Mouse (Mus musculus) midbrain, embryonic 11.5 days (tissue): ENCODE measurements at regions not wholly inside any gene's neighbourhood (a gene's known extent, or its start where the extent isn't known, plus 50 kb on each side); places are given as distances from the start of the nearest gene placed in this dataset.

Experiments used
- ATAC-seq: fragments of 200-750 bp; cut with Nextera tagmentation; 2 replicates; pipeline ENCODE4 v1.8.0; 2017; ENCODE audit warnings: moderate TSS enrichment, moderate library complexity; ENCODE audit not compliant: low FRiP score
- DNase-seq: peaks from one replicate; pipeline ENCODE4 v3.0.0; 2015; ENCODE audit warnings: low spot score; ENCODE audit errors: missing footprints
- H3K27ac ChIP-seq: fragments of 300-500 bp; sonication (generic); 2 replicates; pipeline ENCODE4 v1.5.1; 2014; ENCODE audit warnings: low read depth, low read length
- H3K27me3 ChIP-seq: fragments of 300-500 bp; sonication (generic); 2 replicates; pipeline ENCODE4 v1.6.1; 2014; ENCODE audit warnings: mild to moderate bottlenecking, low read length, moderate library complexity, mixed read lengths; ENCODE audit not compliant: control insufficient read depth, insufficient read depth
- H3K36me3 ChIP-seq: fragments of 300-500 bp; sonication (generic); 2 replicates; pipeline ENCODE4 v1.6.1; 2014; ENCODE audit warnings: mild to moderate bottlenecking, low read length, moderate library complexity, mixed read lengths; ENCODE audit not compliant: control insufficient read depth, insufficient read depth
- H3K4me1 ChIP-seq: fragments of 300-500 bp; sonication (generic); 2 replicates; pipeline ENCODE4 v1.6.1; 2014; ENCODE audit warnings: low read length; ENCODE audit not compliant: control insufficient read depth, insufficient read depth
- H3K4me2 ChIP-seq: fragments of 300-500 bp; sonication (generic); 2 replicates; pipeline ENCODE4 v1.6.1; 2014; ENCODE audit warnings: mild to moderate bottlenecking, moderate library complexity
- H3K4me3 ChIP-seq: fragments of 300-500 bp; sonication (generic); 2 replicates; pipeline ENCODE4 v1.5.1; 2014; ENCODE audit warnings: low read depth, low read length
- H3K9ac ChIP-seq: fragments of 300-500 bp; sonication (generic); 2 replicates; pipeline ENCODE4 v1.6.1; 2014; ENCODE audit warnings: low read length
- H3K9me3 ChIP-seq: fragments of 300-500 bp; sonication (generic); 2 replicates; pipeline ENCODE4 v1.6.1; 2016; ENCODE audit warnings: low read length; ENCODE audit not compliant: control insufficient read depth
- WGBS: fragments of 180-500 bp; shearing (Covaris S2); extraction: QIAGEN DNeasy Blood & Tissue Kit; methylation state at CpG from one replicate; pipeline ENCODE4 v1.1.7; 2014; 5-methylcytosine and 5-hydroxymethylcytosine counted together

GRCm38 (mm10) chr8:36319314-36319959 lies 553.8 kb downstream of the Gm19410 start:
- 70% methylated on average over 7 of the region's 7 CpGs for WGBS
- DNase-seq, result peak; percentile 67
- no peak for ATAC-seq
- Histone ChIP-seq H3K4me2 (no peak overlapping the region), H3K36me3 (no peaks in the 10 kb centered on the region), H3K27ac (no peak overlapping the region), H3K4me1 (no peaks in the 10 kb centered on the region), H3K27me3 (no peaks in the 10 kb centered on the region), H3K4me3 (no peak overlapping the region), H3K9ac (no peak overlapping the region), H3K9me3 (no peaks in the 10 kb centered on the region)

GRCm38 (mm10) chr8:36322125-36322524 lies 556.5 kb downstream of the Gm19410 start:
- no peak overlapping the region for H3K4me2 ChIP-seq
- no peaks in the 10 kb centered on the region for H3K9me3 ChIP-seq
- ATAC-seq, result no peak
- H3K27ac ChIP-seq, result no peak overlapping the region
- no peak overlapping the region for H3K9ac ChIP-seq
- DNase-seq, result no peak
- WGBS, result 87% methylated on average over 8 of the region's 8 CpGs
- no peaks in the 10 kb centered on the region for H3K4me1 ChIP-seq
- H3K27me3 ChIP-seq, result no peaks in the 10 kb centered on the region
- H3K4me3 ChIP-seq, result no peak overlapping the region
- no peaks in the 10 kb centered on the region for H3K36me3 ChIP-seq

GRCm38 (mm10) chr8:36322578-36322977 lies 557.0 kb downstream of the Gm19410 start:
- no peak overlapping the region for H3K4me3 ChIP-seq
- ATAC-seq (no peak), DNase-seq (peak; percentile 23)
- H3K9ac ChIP-seq, result no peak overlapping the region
- H3K36me3 ChIP-seq, result no peaks in the 10 kb centered on the region
- H3K27ac ChIP-seq, result no peak overlapping the region
- no peaks in the 10 kb centered on the region for H3K9me3 ChIP-seq
- no peak overlapping the region for H3K4me2 ChIP-seq
- WGBS, result 83% methylated on average over 7 of the region's 7 CpGs
- H3K4me1 ChIP-seq, result no peaks in the 10 kb centered on the region
- no peaks in the 10 kb centered on the region for H3K27me3 ChIP-seq

GRCm38 (mm10) chr8:36338628-36339027 lies 573.0 kb downstream of the Gm19410 start:
- H3K4me2 ChIP-seq, result no peak overlapping the region
- DNase-seq (no peak), ATAC-seq (no peak)
- no peak overlapping the region for H3K9ac ChIP-seq
- no peaks in the 10 kb centered on the region for H3K36me3 ChIP-seq
- no peak overlapping the region for H3K4me3 ChIP-seq
- no peaks in the 10 kb centered on the region for H3K4me1 ChIP-seq
- H3K27ac ChIP-seq, result no peak overlapping the region
- H3K9me3 ChIP-seq, result no peaks in the 10 kb centered on the region
- 90% methylated on average over 5 of the region's 5 CpGs for WGBS
- H3K27me3 ChIP-seq, result no peaks in the 10 kb centered on the region

- DNase-seq, result no peak
- Histone ChIP-seq H3K36me3 (no peaks in the 10 kb centered on the region), H3K4me3 (no peak overlapping the region), H3K4me2 (no peak overlapping the region), H3K27me3 (no peaks in the 10 kb centered on the region), H3K9ac (no peak overlapping the region), H3K27ac (no peak overlapping the region), H3K9me3 (no peaks in the 10 kb centered on the region), H3K4me1 (no peaks in the 10 kb centered on the region)
- no peak for ATAC-seq
- 91% methylated on average over 6 of the region's 6 CpGs for WGBS
These were observed 573.9 kb downstream of the Gm19410 start for GRCm38 (mm10) chr8:36339449-36339848.

- no peak overlapping the region for H3K4me3 ChIP-seq
- ATAC-seq (no peak), DNase-seq (no peak)
- H3K36me3 ChIP-seq, result no peaks in the 10 kb centered on the region
- H3K9ac ChIP-seq, result no peak overlapping the region
- WGBS, result 93% methylated on average over 3 of the region's 3 CpGs
- H3K4me1 ChIP-seq, result no peaks in the 10 kb centered on the region
- no peak overlapping the region for H3K27ac ChIP-seq
- no peak overlapping the region for H3K4me2 ChIP-seq
- no peaks in the 10 kb centered on the region for H3K27me3 ChIP-seq
- no peaks in the 10 kb centered on the region for H3K9me3 ChIP-seq
These were observed 574.9 kb downstream of the Gm19410 start for GRCm38 (mm10) chr8:36340454-36340853.

- DNase-seq, result no peak
- Histone ChIP-seq H3K27me3 (no peaks in the 10 kb centered on the region), H3K9ac (no peak overlapping the region), H3K9me3 (no peaks in the 10 kb centered on the region), H3K36me3 (no peaks in the 10 kb centered on the region), H3K27ac (no peak overlapping the region), H3K4me1 (no peaks in the 10 kb centered on the region), H3K4me3 (no peak overlapping the region), H3K4me2 (no peak overlapping the region)
- 76% methylated on average over 4 of the region's 4 CpGs for WGBS
- ATAC-seq, result no peak
These were observed 576.4 kb downstream of the Gm19410 start for GRCm38 (mm10) chr8:36341965-36342364.

- Histone ChIP-seq H3K27me3 (no peaks in the 10 kb centered on the region), H3K36me3 (no peaks in the 10 kb centered on the region), H3K4me2 (no peak overlapping the region), H3K9ac (no peak overlapping the region), H3K9me3 (no peaks in the 10 kb centered on the region), H3K4me3 (no peak overlapping the region), H3K27ac (no peak overlapping the region), H3K4me1 (no peaks in the 10 kb centered on the region)
- ATAC-seq, result no peak
- no peak for DNase-seq
- 80% methylated on average over 5 of the region's 5 CpGs for WGBS
These were observed 577.1 kb downstream of the Gm19410 start for GRCm38 (mm10) chr8:36342650-36343049.

- Histone ChIP-seq H3K4me2 (no peak overlapping the region), H3K9me3 (no peaks in the 10 kb centered on the region), H3K27ac (no peak overlapping the region), H3K36me3 (no peaks in the 10 kb centered on the region), H3K4me3 (no peak overlapping the region), H3K4me1 (no peaks in the 10 kb centered on the region), H3K9ac (no peak overlapping the region), H3K27me3 (no peaks in the 10 kb centered on the region)
- ATAC-seq (peak; percentile 83), DNase-seq (peak; percentile 92)
- WGBS, result 48% methylated on average over 7 of the region's 7 CpGs
These were observed 581.2 kb downstream of the Gm19410 start for GRCm38 (mm10) chr8:36346682-36347324.
